Mouse (Mus musculus): ENCODE data around the gene Crb1. TPM values are rescaled to one million over a fixed set of nuclear protein-coding genes. Genes with fewer than 3 reads are reported as not detected.

Crb1 gene
- polyA plus RNA-seq, 1 experiment from 2014 or later = 0.04 TPM

GRCm38 (mm10) chr1:139161619-139162018 lies 215.3 kb downstream of the Crb1 start:
- 47% methylated on average over 3 of the region's 3 CpGs for WGBS
- no peaks in the 10 kb centered on the region for H3K27me3 ChIP-seq
- H3K4me2 ChIP-seq = no peak overlapping the region
- no peak for ATAC-seq (replicated peaks; ENCODE audit: insufficient number of reproducible peaks, insufficient read depth, low FRiP score, low read depth)
- H3K27ac ChIP-seq = no peak overlapping the region
- no peaks in the 10 kb centered on the region for H3K4me1 ChIP-seq (replicated peaks)
- H3K36me3 ChIP-seq = no peaks in the 10 kb centered on the region
- no peaks in the 10 kb centered on the region for H3K9me3 ChIP-seq (replicated peaks)
- no peak overlapping the region for H3K9ac ChIP-seq
- no peak overlapping the region for H3K4me3 ChIP-seq

- Histone ChIP-seq H3K4me3 (no peak overlapping the region), H3K4me1 (replicated peaks) (no peaks in the 10 kb centered on the region), H3K27me3 (no peaks in the 10 kb centered on the region), H3K9ac (no peak overlapping the region), H3K9me3 (replicated peaks) (no peaks in the 10 kb centered on the region), H3K27ac (no peak overlapping the region), H3K36me3 (no peaks in the 10 kb centered on the region), H3K4me2 (no peak overlapping the region)
- 22% methylated on average over 3 of the region's 3 CpGs for WGBS
- no peak for ATAC-seq (replicated peaks; ENCODE audit: insufficient number of reproducible peaks, insufficient read depth, low FRiP score, low read depth)
Observed at GRCm38 (mm10) chr1:139156397-139156796, 220.5 kb downstream of the Crb1 start.

GRCm38 (mm10) chr1:139153493-139153892 lies 223.4 kb downstream of the Crb1 start:
- H3K4me3 ChIP-seq = no peak overlapping the region
- H3K27ac ChIP-seq = no peak overlapping the region
- no peaks in the 10 kb centered on the region for H3K9me3 ChIP-seq (replicated peaks)
- H3K27me3 ChIP-seq = no peaks in the 10 kb centered on the region
- WGBS = 60% methylated on average over 6 of the region's 6 CpGs
- no peaks in the 10 kb centered on the region for H3K4me1 ChIP-seq (replicated peaks)
- no peak for ATAC-seq (replicated peaks; ENCODE audit: insufficient number of reproducible peaks, insufficient read depth, low FRiP score, low read depth)
- H3K4me2 ChIP-seq = no peak overlapping the region
- H3K9ac ChIP-seq = no peak overlapping the region
- no peaks in the 10 kb centered on the region for H3K36me3 ChIP-seq

- Histone ChIP-seq H3K9me3 (replicated peaks) (no peaks in the 10 kb centered on the region), H3K4me3 (no peak overlapping the region), H3K4me2 (no peak overlapping the region), H3K4me1 (replicated peaks) (no peaks in the 10 kb centered on the region), H3K27ac (no peak overlapping the region), H3K9ac (no peak overlapping the region), H3K27me3 (no peaks in the 10 kb centered on the region), H3K36me3 (no peaks in the 10 kb centered on the region)
- 85% methylated on average over 2 of the region's 2 CpGs for WGBS
- no peak for ATAC-seq (replicated peaks; ENCODE audit: insufficient number of reproducible peaks, insufficient read depth, low FRiP score, low read depth)
Observed at GRCm38 (mm10) chr1:139153006-139153405, 223.9 kb downstream of the Crb1 start.

Other genes with a start within 250 kb of the Crb1 start
- 6.5 and 6.9 TPM in 2 replicates for gene Zbtb41, start 45.2 kb upstream of the Crb1 start, polyA plus RNA-seq (2015; fragmentation: Nextera tagmentation; extraction: Ambion mirVana)
- gene Aspm, start 77.7 kb upstream of the Crb1 start, polyA plus RNA-seq (2015; fragmentation: Nextera tagmentation; extraction: Ambion mirVana) = 10.6 and 10.8 TPM in 2 replicates
- 0.24 TPM in 1 of 2 replicates, not detected in the other for gene F13b, start 124.6 kb upstream of the Crb1 start, polyA plus RNA-seq (2015; fragmentation: Nextera tagmentation; extraction: Ambion mirVana)
- not detected in 2 replicates for gene Cfhr1, start 183.2 kb upstream of the Crb1 start, polyA plus RNA-seq (2015; fragmentation: Nextera tagmentation; extraction: Ambion mirVana)

Measured in heart, embryonic 15.5 days (tissue).